Mouse (Mus musculus) mesoderm, embryonic 11.5 days (tissue): ENCODE data around the gene Stra6.

Source experiments
- DNase-seq: peaks from one replicate; pipeline ENCODE4 v3.0.0-alpha.2; 2012; ENCODE audit warnings: low read depth, low spot score

Stra6 gene

DNA sequence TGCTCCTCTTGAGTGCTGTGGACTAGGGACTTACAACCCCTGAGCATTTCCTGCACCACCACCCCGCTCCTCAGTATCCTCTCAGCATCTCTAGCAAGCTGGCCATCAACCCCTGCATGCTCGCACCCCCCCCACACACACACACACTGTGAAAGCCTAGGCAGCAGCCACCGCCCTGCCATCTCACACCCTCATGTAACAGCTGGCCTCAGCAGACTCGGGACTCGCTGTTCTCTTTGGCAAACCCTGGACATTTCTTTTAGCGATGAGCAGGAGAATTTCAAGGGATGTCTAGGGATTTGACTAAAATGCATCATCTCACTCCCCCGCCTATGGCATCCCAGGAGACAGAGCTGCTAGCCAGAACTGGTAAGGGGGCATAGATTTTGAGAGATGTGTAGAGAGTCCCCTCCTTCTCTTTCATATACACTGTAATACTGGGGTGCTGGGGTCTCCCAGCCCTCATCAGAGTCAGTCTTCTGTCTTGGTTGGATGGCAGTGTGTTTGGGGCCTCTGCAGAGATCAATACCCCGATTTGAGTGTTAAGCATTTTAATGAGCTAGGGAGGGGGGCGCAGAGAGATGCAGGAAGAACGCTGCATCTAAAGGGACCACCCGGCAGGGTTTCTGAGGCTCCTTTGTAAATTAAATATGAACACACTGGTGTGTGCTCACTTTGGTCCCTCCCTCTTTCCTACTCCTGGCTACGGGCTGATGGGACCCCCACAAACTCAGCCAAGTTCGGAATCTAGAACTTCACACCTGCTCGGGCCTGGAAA lies 139.3 kb downstream of the Stra6 start:
- DNase-seq, result no peak
